Mouse (Mus musculus) kidney, adult 2 months (tissue): Measurements from ENCODE around the gene Extl1. TPM values are rescaled to one million over a fixed set of nuclear protein-coding genes. Genes with fewer than 3 reads are reported as not detected.
A peak's percentile ranks its signal among the peaks of the same experiment; 100 is the strongest.
"Not testable (repeated sequence)": the region's sequence is repeated elsewhere in the genome, so short reads cannot be mapped to it uniquely, and the experiment has no call there.

ENCODE experiments used
- DNase-seq: peaks from one replicate; pipeline ENCODE4 v3.0.0; 2021
- H3K27ac ChIP-seq: fragments of 200-500 bp; 2 replicates; pipeline ENCODE4 v1.5.1; 2012; ENCODE audit warnings: low read depth, low read length, control low read depth, inconsistent platforms; ENCODE audit not compliant: insufficient read depth
- H3K27me3 ChIP-seq: fragments of 200-500 bp; replicated peaks from 2 replicates; pipeline ENCODE4 v1.6.1; 2012; ENCODE audit warnings: mild to moderate bottlenecking, moderate library complexity, low read length, inconsistent platforms; ENCODE audit not compliant: control insufficient read depth, insufficient read depth
- H3K36me3 ChIP-seq: fragments of 200-500 bp; 2 replicates; pipeline ENCODE4 v1.6.1; 2012; ENCODE audit warnings: mild to moderate bottlenecking, moderate library complexity, low read length, inconsistent platforms; ENCODE audit not compliant: control insufficient read depth, insufficient read depth
- H3K4me1 ChIP-seq: fragments of 200-500 bp; 2 replicates; pipeline ENCODE4 v1.6.1; 2011; ENCODE audit warnings: low read length; ENCODE audit not compliant: control insufficient read depth, insufficient read depth
- H3K4me3 ChIP-seq: fragments of 200-500 bp; 2 replicates; pipeline ENCODE4 v1.5.1; 2011; ENCODE audit warnings: mild to moderate bottlenecking, low read depth, low read length, control low read depth; ENCODE audit not compliant: insufficient read depth
- CTCF ChIP-seq: fragments of 200-500 bp; conservative IDR thresholded peaks from 2 replicates; pipeline ENCODE4 v1.5.1; 2011; ENCODE audit warnings: low read depth, mild to moderate bottlenecking, control low read depth, low read length, moderate library complexity, mixed read lengths; ENCODE audit not compliant: insufficient read depth, insufficient read length
- POLR2A ChIP-seq: fragments of 200-500 bp; IDR thresholded peaks from one replicate; pipeline ENCODE4 v1.6.1; 2011; ENCODE audit warnings: low read depth, low read length, control low read depth
- WGBS: fragments of 180-500 bp; shearing (Covaris S2); methylation state at CpG from one replicate; pipeline ENCODE4 v1.1.7; 2018; 5-methylcytosine and 5-hydroxymethylcytosine counted together
- polyA plus RNA-seq: library from polyadenylated mRNA; depleted of rRNA; stranded (reverse); fragments of >200 nt; gene quantifications from 2 replicates; pipeline ENCODE4 v1.2.3, GENCODE M21; 2012

The Extl1 gene
- polyA plus RNA-seq, 1 experiment = 1.3 TPM

GRCm38 (mm10) chr4:134344620-134345019 is 39.0 kb downstream of the Extl1 start:
- Histone ChIP-seq H3K36me3 (no peaks in the 10 kb centered on the region), H3K4me3 (no peak overlapping the region; the same call in 1 of the 2 replicates), H3K27me3 (no peaks in the 10 kb centered on the region), H3K4me1 (peaks cover 10% of the 10 kb centered on the region; the same call in 1 of the 2 replicates), H3K27ac (no peak overlapping the region)
- WGBS = 40% methylated on average over 3 of the region's 3 CpGs
- TF ChIP-seq POLR2A (no peak), CTCF (no peak)
- DNase-seq = no peak

GRCm38 (mm10) chr4:134343071-134344031 is 40.3 kb downstream of the Extl1 start, which contains the start of gene Slc30a2:
Gene Slc30a2, plus strand, starts transcription at chr4:134343181.
- H3K4me3 ChIP-seq = peak within 1 kb of the TSS; percentile 55
- DNase-seq = peak; percentile 86
- H3K27ac ChIP-seq = peak within 1 kb of the TSS; percentile 92

GRCm38 (mm10) chr4:134342213-134342779 is 41.4 kb downstream of the Extl1 start:
- H3K27ac ChIP-seq = no peak overlapping the region
- no peaks in the 10 kb centered on the region for H3K27me3 ChIP-seq
- H3K4me3 ChIP-seq = no peak overlapping the region
- H3K36me3 ChIP-seq = no peaks in the 10 kb centered on the region
- DNase-seq = no peak
- TF ChIP-seq CTCF (no peak), POLR2A (no peak)
- H3K4me1 ChIP-seq = peaks cover 10% of the 10 kb centered on the region; the same call in 1 of the 2 replicates
- 65% methylated on average over 11 of the region's 11 CpGs for WGBS

More at GRCm38 (mm10) chr4:134343071-134344031, 40.3 kb downstream of the Extl1 start, which contains the start of gene Slc30a2:
- Histone ChIP-seq H3K27me3 (no peaks in the 10 kb centered on the region), H3K36me3 (no peaks in the 10 kb centered on the region), H3K4me1 (peaks cover 10% of the 10 kb centered on the region; the same call in 1 of the 2 replicates)
- WGBS = 3% methylated on average over 60 of the region's 61 CpGs
- no peak for TF ChIP-seq CTCF

GRCm38 (mm10) chr4:134341231-134341630 is 42.4 kb downstream of the Extl1 start:
- 72% methylated on average over 6 of the region's 6 CpGs for WGBS
- not testable (repeated sequence) for DNase-seq, H3K27ac ChIP-seq, H3K4me3 ChIP-seq, H3K27me3 ChIP-seq, H3K36me3 ChIP-seq, H3K4me1 ChIP-seq

- DNase-seq = peak; percentile 89
- no peaks in the 10 kb centered on the region for H3K27me3 ChIP-seq
- no peak overlapping the region for H3K4me3 ChIP-seq
- H3K4me1 ChIP-seq = peaks cover 13% of the 10 kb centered on the region; the same call in 1 of the 2 replicates
- H3K36me3 ChIP-seq = no peaks in the 10 kb centered on the region
- 32% methylated on average over 5 of the region's 5 CpGs for WGBS
- peak overlapping the region; percentile 76 for H3K27ac ChIP-seq
- TF ChIP-seq POLR2A = no peak
- no peak for TF ChIP-seq CTCF
Observed at GRCm38 (mm10) chr4:134330281-134330680, 53.4 kb downstream of the Extl1 start.

GRCm38 (mm10) chr4:134328832-134329231 is 54.8 kb downstream of the Extl1 start:
- H3K36me3 ChIP-seq = no peaks in the 10 kb centered on the region
- no peaks in the 10 kb centered on the region for H3K27me3 ChIP-seq
- WGBS = 84% methylated on average over 8 of the region's 8 CpGs
- H3K4me1 ChIP-seq = peaks cover 13% of the 10 kb centered on the region; the same call in 1 of the 2 replicates
- H3K4me3 ChIP-seq = no peak overlapping the region
- peak overlapping the region; percentile 78 for H3K27ac ChIP-seq
- TF ChIP-seq CTCF (no peak), POLR2A (no peak)
- DNase-seq = no peak

GRCm38 (mm10) chr4:134328151-134328550 is 55.5 kb downstream of the Extl1 start:
- Histone ChIP-seq H3K27ac (peak overlapping the region; percentile 78), H3K36me3 (no peaks in the 10 kb centered on the region), H3K4me1 (peaks cover 13% of the 10 kb centered on the region; the same call in 1 of the 2 replicates), H3K4me3 (peak overlapping the region; percentile 23; the same call in 1 of the 2 replicates), H3K27me3 (no peaks in the 10 kb centered on the region)
- TF ChIP-seq POLR2A (no peak), CTCF (no peak)
- DNase-seq = peak; percentile 77
- WGBS = 37% methylated on average over 8 of the region's 8 CpGs
